Mouse (Mus musculus) CD4-positive, CD25-positive, alpha-beta regulatory T cell, adult 4 months (primary cell): ENCODE data around the gene Vav1. TPM values are rescaled to one million over a fixed set of nuclear protein-coding genes. Genes with fewer than 3 reads are reported as not detected.

Experiments
- ATAC-seq: one replicate; pipeline ENCODE4 v1.8.0; 2017
- polyA plus RNA-seq, 2 experiments: library from polyadenylated mRNA; unstranded; fragments of 100-300 nt; shearing (Covaris generic); gene quantifications; one replicate each; pipeline ENCODE4 v1.2.1; 2017

Gene Vav1
- polyA plus RNA-seq, 2 experiments from 2014 or later, result 88.9 to 130 TPM

GRCm38 (mm10) chr17:57341568-57341967 lies 62.7 kb downstream of the Vav1 start:
- no peak for ATAC-seq

- ATAC-seq, result no peak
Measured at GRCm38 (mm10) chr17:57344029-57344707, 65.3 kb downstream of the Vav1 start.

GRCm38 (mm10) chr17:57347017-57347416 lies 68.1 kb downstream of the Vav1 start:
- ATAC-seq, result no peak

GRCm38 (mm10) chr17:57347781-57348180 lies 68.9 kb downstream of the Vav1 start:
- no peak for ATAC-seq

- no peak for ATAC-seq
Measured at GRCm38 (mm10) chr17:57349067-57349466, 70.2 kb downstream of the Vav1 start.

- no peak for ATAC-seq
Measured at GRCm38 (mm10) chr17:57350212-57350611, 71.3 kb downstream of the Vav1 start.

- ATAC-seq, result no peak
Measured at GRCm38 (mm10) chr17:57351107-57351506, 72.2 kb downstream of the Vav1 start.

GRCm38 (mm10) chr17:57358441-57358840 lies 79.5 kb downstream of the Vav1 start, which contains the start of gene Adgre1:
TSS of gene Adgre1 (plus strand) at chr17:57358691.
- ATAC-seq, result no peak

- no peak for ATAC-seq
Measured at GRCm38 (mm10) chr17:57359485-57360241, 80.8 kb downstream of the Vav1 start.

Other genes with a start within 250 kb of the Vav1 start
- gene Khsrp, start 247.6 kb upstream of the Vav1 start, polyA plus RNA-seq, result 10 to 100 TPM; 16.0 to 29.4 TPM
- not detected for gene Slc25a41, start 237.4 kb upstream of the Vav1 start, polyA plus RNA-seq
- 1 to 10 TPM; 2.1 to 2.9 TPM for gene Crb3, start 220.0 kb upstream of the Vav1 start, polyA plus RNA-seq
- gene Slc25a23, start 219.2 kb upstream of the Vav1 start, polyA plus RNA-seq, result 1 to 10 TPM; 2.3 to 3.4 TPM
- 100 to 1,000 TPM; 215 to 337 TPM for gene Dennd1c, start 200.6 kb upstream of the Vav1 start, polyA plus RNA-seq
- gene Tubb4a, start 191.3 kb upstream of the Vav1 start, polyA plus RNA-seq, result 1 to 10 TPM; 4.3 to 7.8 TPM
- gene Tnfsf9, start 173.8 kb upstream of the Vav1 start, polyA plus RNA-seq, result 10 to 100 TPM in 1 of 2 experiments, 1 to 10 TPM in 1; 8.2 to 11.9 TPM
- gene Cd70, start 129.3 kb upstream of the Vav1 start, polyA plus RNA-seq, result under 1 TPM in 1 of 2 experiments, not detected in 1; 0.52 TPM
- 10 to 100 TPM in 1 of 2 experiments, 1 to 10 TPM in 1; 5.9 to 11.7 TPM for gene Tnfsf14, start 84.9 kb upstream of the Vav1 start, polyA plus RNA-seq
- 1 to 10 TPM in 1 of 2 experiments, under 1 TPM in 1; 0.85 to 1.3 TPM for gene C3, start 51.0 kb upstream of the Vav1 start, polyA plus RNA-seq
- gene Gpr108, start 30.7 kb upstream of the Vav1 start, polyA plus RNA-seq, result 10 to 100 TPM; 62.0 to 94.4 TPM
- gene Trip10, start 29.6 kb upstream of the Vav1 start, polyA plus RNA-seq, result 1 to 10 TPM; 2.6 to 3.6 TPM
- 1 to 10 TPM in 1 of 2 experiments, under 1 TPM in 1; 0.79 to 2.9 TPM for gene Adgre1, start 79.6 kb downstream of the Vav1 start, polyA plus RNA-seq